Mouse (Mus musculus): ENCODE data around the gene Rbm17.

DNA sequence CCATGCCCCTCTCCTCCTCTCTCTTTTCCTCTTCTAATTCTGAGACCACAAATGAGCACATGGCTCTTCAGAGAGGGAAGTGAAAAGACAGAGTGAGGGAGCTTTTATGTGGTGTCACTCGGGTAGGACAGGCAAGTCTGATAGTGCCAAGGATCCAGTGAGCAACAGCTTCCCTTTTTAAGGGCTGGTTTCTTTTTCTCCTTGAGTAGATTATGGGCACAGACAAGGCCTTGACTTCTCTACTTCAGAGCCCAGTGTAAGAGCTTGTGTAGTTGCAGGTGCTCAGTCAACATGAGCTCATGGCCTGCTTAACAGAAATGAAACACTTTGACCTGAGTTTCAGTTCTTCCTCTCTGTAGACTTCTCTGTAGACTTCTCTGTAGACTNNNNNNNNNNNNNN is 33.2 kb upstream of the Rbm17 start:
- TF ChIP-seq EP300 (IDR thresholded peaks at IDR 0.05; ENCODE audit: insufficient read depth, low read depth, low read length) (no peak), POLR2A (IDR thresholded peaks at IDR 0.05; ENCODE audit: insufficient read depth, low read depth, low read length) (no peak), CTCF (IDR thresholded peaks at IDR 0.05) (no peak)

Data from heart, adult 2 months (tissue).